Mouse (Mus musculus): ENCODE data around the gene Rasef. TPM values are rescaled to one million over a fixed set of nuclear protein-coding genes. Genes with fewer than 3 reads are reported as not detected.
"Not testable (repeated sequence)": the region's sequence is repeated elsewhere in the genome, so short reads cannot be mapped to it uniquely, and the experiment has no call there.

Rasef gene
- polyA plus RNA-seq, 1 experiment: not detected

DNA sequence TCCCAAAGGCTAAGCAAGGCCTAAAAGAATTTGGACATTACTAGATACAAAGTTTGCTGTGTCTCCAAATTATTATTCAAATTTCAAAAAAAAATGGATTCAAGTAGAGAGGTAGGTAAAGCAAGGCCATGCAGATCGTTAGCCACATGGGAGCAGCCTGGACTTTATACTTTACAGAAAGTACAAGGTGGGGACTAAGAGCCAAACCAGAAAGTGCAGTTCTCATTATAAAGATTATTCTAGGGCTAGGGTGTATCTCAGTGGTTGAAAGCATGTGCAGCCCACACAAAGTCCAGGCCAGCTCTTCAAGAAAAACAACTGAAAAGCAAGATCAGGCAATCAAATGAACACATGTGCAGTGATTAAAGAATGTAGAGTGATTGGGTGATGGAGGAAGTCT, 72.0 kb downstream of the Rasef start:
- no peak overlapping the region for H3K4me2 ChIP-seq (ENCODE audit: low read depth)
- H3ac ChIP-seq (ENCODE audit: control insufficient read depth, insufficient read length): no peak overlapping the region
- H3K27me3 ChIP-seq (ENCODE audit: control insufficient read depth, insufficient read depth, insufficient read length): no peaks in the 10 kb centered on the region
- no peaks in the 10 kb centered on the region for H3K79me2 ChIP-seq (ENCODE audit: control insufficient read depth, insufficient read depth)
- H3K36me3 ChIP-seq (ENCODE audit: control insufficient read depth, insufficient read depth): no peaks in the 10 kb centered on the region
- no peak overlapping the region for H3K4me3 ChIP-seq
- TF ChIP-seq POLR2AphosphoS2 (IDR thresholded peaks at IDR 0.05; ENCODE audit: insufficient read length, low read depth) (no peak), CEBPB (IDR thresholded peaks at IDR 0.05; ENCODE audit: insufficient read depth, poor library complexity, severe bottlenecking) (no peak), SRF (IDR thresholded peaks at IDR 0.05; ENCODE audit: control insufficient read depth, insufficient read length, low read depth) (no peak), MYOD1 (IDR thresholded peaks at IDR 0.05; ENCODE audit: control insufficient read depth in 1 of 3, insufficient read length in 2 of 3, low read depth in 2 of 3) (no peak), REST (IDR thresholded peaks at IDR 0.05; ENCODE audit: insufficient read depth, insufficient read length) (no peak), TCF3 (IDR thresholded peaks at IDR 0.05; ENCODE audit: insufficient read length, low read depth) (no peak), POLR2A (IDR thresholded peaks at IDR 0.05; ENCODE audit: insufficient read length, low read depth) (no peak), E2F4 (IDR thresholded peaks at IDR 0.05; ENCODE audit: insufficient read depth) (no peak), MAX (IDR thresholded peaks at IDR 0.05; ENCODE audit: low read depth) (no peak), USF1 (IDR thresholded peaks at IDR 0.05; ENCODE audit: low read depth) (no peak), MYOG (IDR thresholded peaks at IDR 0.05; ENCODE audit: control insufficient read depth in 1 of 3, insufficient read depth in 1 of 3, insufficient read length in 2 of 3, low read depth in 2 of 3) (no peak), TCF12 (IDR thresholded peaks at IDR 0.05; ENCODE audit: insufficient read depth, poor library complexity, severe bottlenecking) (no peak)

- not testable (repeated sequence) for H3K27me3 ChIP-seq (ENCODE audit: control insufficient read depth, insufficient read depth, insufficient read length); H3K4me3 ChIP-seq
Measured at GRCm38 (mm10) chr4:73683216-73683615, 107.6 kb downstream of the Rasef start, which contains the start of gene Gm428. TSS of gene Gm428 (plus strand) at chr4:73683516.

GRCm38 (mm10) chr4:73668054-73668453, 122.7 kb downstream of the Rasef start, which contains the start of gene Gm11239:
TSS of gene Gm11239 (plus strand) at chr4:73668354.
- not testable (repeated sequence) for H3K79me2 ChIP-seq (ENCODE audit: control insufficient read depth, insufficient read depth); H3K36me3 ChIP-seq (ENCODE audit: control insufficient read depth, insufficient read depth); H3ac ChIP-seq (ENCODE audit: control insufficient read depth, insufficient read length); H3K27me3 ChIP-seq (ENCODE audit: control insufficient read depth, insufficient read depth, insufficient read length); H3K4me3 ChIP-seq; H3K4me2 ChIP-seq (ENCODE audit: low read depth)

More at GRCm38 (mm10) chr4:73683216-73683615, 107.6 kb downstream of the Rasef start, which contains the start of gene Gm428:
- not testable (repeated sequence) for H3K79me2 ChIP-seq (ENCODE audit: control insufficient read depth, insufficient read depth); H3ac ChIP-seq (ENCODE audit: control insufficient read depth, insufficient read length); H3K36me3 ChIP-seq (ENCODE audit: control insufficient read depth, insufficient read depth); H3K4me2 ChIP-seq (ENCODE audit: low read depth)

Other genes with a start within 250 kb of the Rasef start
- gene Gm11238, start 183.1 kb downstream of the Rasef start, polyA plus RNA-seq (2012; fragmentation: generic; extraction: Trizol): not detected
- not detected for gene Gm11237, start 168.0 kb downstream of the Rasef start, polyA plus RNA-seq (2012; fragmentation: generic; extraction: Trizol)
- not detected for gene Gm11236, start 152.9 kb downstream of the Rasef start, polyA plus RNA-seq (2012; fragmentation: generic; extraction: Trizol)
- gene Gm11239, start 122.6 kb downstream of the Rasef start, polyA plus RNA-seq (2012; fragmentation: generic; extraction: Trizol): not detected
- not detected for gene Gm428, start 107.5 kb downstream of the Rasef start, polyA plus RNA-seq (2012; fragmentation: generic; extraction: Trizol)
- gene Gm11758, start 85.3 kb upstream of the Rasef start, polyA plus RNA-seq (2012; fragmentation: generic; extraction: Trizol): not detected
- gene Gm11757, start 100.1 kb upstream of the Rasef start, polyA plus RNA-seq (2012; fragmentation: generic; extraction: Trizol): not detected
- gene Gm13871, start 115.0 kb upstream of the Rasef start, polyA plus RNA-seq (2012; fragmentation: generic; extraction: Trizol): not detected
- gene Gm11756, start 129.8 kb upstream of the Rasef start, polyA plus RNA-seq (2012; fragmentation: generic; extraction: Trizol): 0.06 TPM
- 2.9 TPM for gene 2310002L09Rik, start 159.9 kb upstream of the Rasef start, polyA plus RNA-seq (2012; fragmentation: generic; extraction: Trizol)
- gene Frmd3, start 222.4 kb upstream of the Rasef start, polyA plus RNA-seq (2012; fragmentation: generic; extraction: Trizol): not detected